Mouse (Mus musculus) MEL (cell line): ENCODE results near the gene Apobec3. TPM values are rescaled to one million over a fixed set of nuclear protein-coding genes. Genes with fewer than 3 reads are reported as not detected.

Source experiments
- DNase-seq: peaks from one replicate; pipeline ENCODE4 v3.0.0; 2011; ENCODE audit warnings: low read depth, low spot score
- H3K27ac ChIP-seq: 2 replicates; pipeline ENCODE4 v1.5.1; 2012; ENCODE audit warnings: low read depth, mild to moderate bottlenecking, control low read depth, low read length, moderate library complexity; ENCODE audit not compliant: control insufficient read depth
- H3K27me3 ChIP-seq, 2 experiments: fragments of 150-350 bp in 1 of 2; sonication (generic) in 1 of 2; 2 replicates each; pipeline ENCODE4 v1.6.1; 2012; ENCODE audit warnings: low read length in 2 of 2, mild to moderate bottlenecking in 2 of 2, improper control_type of control experiment in 1 of 2, moderate library complexity in 1 of 2; ENCODE audit not compliant: insufficient read depth in 2 of 2, control insufficient read depth in 1 of 2
- H3K36me3 ChIP-seq, 2 experiments: 2 replicates each; pipeline ENCODE4 v1.6.1; 2012 to 2014; ENCODE audit warnings: low read length in 2 of 2, improper control_type of control experiment in 1 of 2, inconsistent platforms in 1 of 2, mild to moderate bottlenecking in 1 of 2; ENCODE audit not compliant: insufficient read depth in 2 of 2, control insufficient read depth in 1 of 2
- H3K4me1 ChIP-seq, 2 experiments: fragments of 150-350 bp in 1 of 2; sonication (generic) in 1 of 2; 2 replicates each; pipeline ENCODE4 v1.6.1; 2012; ENCODE audit warnings: low read length in 2 of 2, improper control_type of control experiment in 1 of 2, mild to moderate bottlenecking in 1 of 2; ENCODE audit not compliant: insufficient read depth in 2 of 2, control insufficient read depth in 1 of 2
- H3K4me3 ChIP-seq, 2 experiments: fragments of 150-350 bp in 1 of 2; sonication (generic) in 1 of 2; 2 replicates each; pipeline ENCODE4 v1.5.1; 2012; ENCODE audit warnings: low read depth in 2 of 2, low read length in 2 of 2, mild to moderate bottlenecking in 2 of 2, moderate library complexity in 2 of 2, control low read depth in 1 of 2, improper control_type of control experiment in 1 of 2; ENCODE audit not compliant: control insufficient read depth in 1 of 2, insufficient read depth in 1 of 2
- H3K79me2 ChIP-seq: 2 replicates; pipeline ENCODE4 v1.6.1; 2012; ENCODE audit warnings: mild to moderate bottlenecking, low read length, moderate library complexity; ENCODE audit not compliant: control insufficient read depth, poor library complexity, insufficient read depth
- H3K9ac ChIP-seq: 2 replicates; pipeline ENCODE4 v1.6.1; 2012; ENCODE audit warnings: low read depth, mild to moderate bottlenecking, control low read depth, low read length, moderate library complexity; ENCODE audit not compliant: control insufficient read depth, poor library complexity, severe bottlenecking
- H3K9me3 ChIP-seq: fragments of 150-350 bp; sonication (generic); replicated peaks from 2 replicates; pipeline ENCODE4 v1.6.1; 2012; ENCODE audit warnings: mild to moderate bottlenecking, low read length, improper control_type of control experiment, moderate library complexity; ENCODE audit not compliant: insufficient read depth
- BHLHE40 ChIP-seq: IDR thresholded peaks from 2 replicates; pipeline ENCODE4 v1.6.1; 2012; ENCODE audit warnings: low read depth, mild to moderate bottlenecking, inconsistent platforms, low read length, improper control_type of control experiment, borderline replicate concordance
- CHD1 ChIP-seq: IDR thresholded peaks from 2 replicates; pipeline ENCODE4 v1.6.1; 2012; ENCODE audit warnings: low read depth, mild to moderate bottlenecking, inconsistent platforms, low read length, improper control_type of control experiment
- CHD2 ChIP-seq: IDR thresholded peaks from 2 replicates; pipeline ENCODE4 v1.6.1; 2011; ENCODE audit warnings: low read length, improper control_type of control experiment
- CTCF ChIP-seq, 3 experiments: IDR thresholded peaks in 2 of 3; conservative IDR thresholded peaks in 1 of 3; 2 replicates each; pipeline ENCODE4 v1.5.1; 2011 to 2012; ENCODE audit warnings: low read length in 3 of 3, low read depth in 2 of 3, mild to moderate bottlenecking in 2 of 3, improper control_type of control experiment in 1 of 3, inconsistent platforms in 1 of 3, mixed read lengths in 1 of 3, moderate library complexity in 1 of 3; ENCODE audit not compliant: control insufficient read depth in 1 of 3, insufficient read depth in 1 of 3, poor library complexity in 1 of 3, severe bottlenecking in 1 of 3
- E2F4 ChIP-seq: IDR thresholded peaks from 2 replicates; pipeline ENCODE4 v1.6.1; 2011; ENCODE audit warnings: low read depth, low read length, improper control_type of control experiment, borderline replicate concordance
- ELF1 ChIP-seq: IDR thresholded peaks from 2 replicates; pipeline ENCODE4 v1.6.1; 2014; ENCODE audit warnings: low read depth, mild to moderate bottlenecking, inconsistent platforms, low read length, improper control_type of control experiment, moderate library complexity
- EP300 ChIP-seq, 2 experiments: IDR thresholded peaks; 2 replicates each; pipeline ENCODE4 v1.6.1; 2011; ENCODE audit warnings: improper control_type of control experiment in 2 of 2, low read length in 2 of 2, low read depth in 1 of 2, mild to moderate bottlenecking in 1 of 2
- ETS1 ChIP-seq: IDR thresholded peaks from 2 replicates; pipeline ENCODE4 v1.6.1; 2012; ENCODE audit warnings: low read depth, mild to moderate bottlenecking, inconsistent platforms, low read length, improper control_type of control experiment, moderate library complexity
- GABPA ChIP-seq: IDR thresholded peaks from 2 replicates; pipeline ENCODE4 v1.6.1; 2012; ENCODE audit warnings: low read depth, mild to moderate bottlenecking, inconsistent platforms, low read length, improper control_type of control experiment, moderate library complexity
- HCFC1 ChIP-seq: IDR thresholded peaks from 2 replicates; pipeline ENCODE4 v1.6.1; 2012; ENCODE audit warnings: low read depth, mild to moderate bottlenecking, inconsistent platforms, low read length, improper control_type of control experiment, moderate library complexity
- JUND ChIP-seq: IDR thresholded peaks from 2 replicates; pipeline ENCODE4 v1.6.1; 2011; ENCODE audit warnings: low read depth, mild to moderate bottlenecking, improper control_type of control experiment, low read length
- KAT2A ChIP-seq: conservative IDR thresholded peaks from 2 replicates; pipeline ENCODE4 v1.6.1; 2012; ENCODE audit warnings: low read depth, low read length, improper control_type of control experiment, inconsistent platforms
- MAFK ChIP-seq: IDR thresholded peaks from 2 replicates; pipeline ENCODE4 v1.6.1; 2011; ENCODE audit warnings: low read depth, mild to moderate bottlenecking, low read length, improper control_type of control experiment, borderline replicate concordance
- MAX ChIP-seq: IDR thresholded peaks from 2 replicates; pipeline ENCODE4 v1.6.1; 2011; ENCODE audit warnings: low read length, improper control_type of control experiment
- MAZ ChIP-seq: IDR thresholded peaks from 2 replicates; pipeline ENCODE4 v1.6.1; 2012; ENCODE audit warnings: low read depth, mild to moderate bottlenecking, inconsistent platforms, low read length, improper control_type of control experiment
- MXI1 ChIP-seq: IDR thresholded peaks from 2 replicates; pipeline ENCODE4 v1.6.1; 2011; ENCODE audit warnings: mild to moderate bottlenecking, low read depth, low read length, improper control_type of control experiment
- MYB ChIP-seq: IDR thresholded peaks from 2 replicates; pipeline ENCODE4 v1.6.1; 2011; ENCODE audit warnings: mild to moderate bottlenecking, low read depth, low read length, improper control_type of control experiment
- MYC ChIP-seq: IDR thresholded peaks from 2 replicates; pipeline ENCODE4 v1.6.1; 2011; ENCODE audit warnings: low read depth, mild to moderate bottlenecking, low read length, improper control_type of control experiment, moderate library complexity
- NELFE ChIP-seq: IDR thresholded peaks from 2 replicates; pipeline ENCODE4 v1.6.1; 2011; ENCODE audit warnings: low read depth, low read length, improper control_type of control experiment
- NRF1 ChIP-seq: IDR thresholded peaks from 2 replicates; pipeline ENCODE4 v1.6.1; 2014; ENCODE audit warnings: low read depth, mild to moderate bottlenecking, inconsistent platforms, low read length, improper control_type of control experiment, moderate library complexity; ENCODE audit not compliant: poor library complexity, insufficient read depth, severe bottlenecking
- POLR2A ChIP-seq, 2 experiments: IDR thresholded peaks; 2 replicates each; pipeline ENCODE4 v1.6.1; 2011 to 2012; ENCODE audit warnings: low read length in 2 of 2, mild to moderate bottlenecking in 2 of 2, control low read depth in 1 of 2, improper control_type of control experiment in 1 of 2, low read depth in 1 of 2, moderate library complexity in 1 of 2; ENCODE audit not compliant: control insufficient read depth in 1 of 2, insufficient read depth in 1 of 2, poor library complexity in 1 of 2
- POLR2AphosphoS2 ChIP-seq: IDR thresholded peaks from 2 replicates; pipeline ENCODE4 v1.6.1; 2011; ENCODE audit warnings: low read length, improper control_type of control experiment
- POLR2AphosphoS5 ChIP-seq: IDR thresholded peaks from 2 replicates; pipeline ENCODE4 v1.6.1; 2012; ENCODE audit warnings: low read depth, borderline replicate concordance, mild to moderate bottlenecking, inconsistent platforms, low read length, moderate library complexity, mixed read lengths
- RAD21 ChIP-seq: IDR thresholded peaks from 2 replicates; pipeline ENCODE4 v1.6.1; 2011; ENCODE audit warnings: mild to moderate bottlenecking, low read depth, low read length, improper control_type of control experiment
- RCOR1 ChIP-seq: IDR thresholded peaks from 2 replicates; pipeline ENCODE4 v1.6.1; 2012; ENCODE audit warnings: low read depth, mild to moderate bottlenecking, inconsistent platforms, low read length, improper control_type of control experiment
- SIN3A ChIP-seq: IDR thresholded peaks from 2 replicates; pipeline ENCODE4 v1.6.1; 2012; ENCODE audit warnings: low read length, improper control_type of control experiment, inconsistent platforms
- SMC3 ChIP-seq: IDR thresholded peaks from 2 replicates; pipeline ENCODE4 v1.6.1; 2011; ENCODE audit warnings: low read depth, low read length, improper control_type of control experiment
- TAL1 ChIP-seq: IDR thresholded peaks from 2 replicates; pipeline ENCODE4 v1.6.1; 2012; ENCODE audit warnings: mild to moderate bottlenecking, inconsistent platforms, low read length, moderate library complexity, mixed read lengths
- TBP ChIP-seq: IDR thresholded peaks from 2 replicates; pipeline ENCODE4 v1.8.0; 2011; ENCODE audit warnings: low read depth, low read length, improper control_type of control experiment
- TCF12 ChIP-seq: IDR thresholded peaks from 2 replicates; pipeline ENCODE4 v1.6.1; 2014; ENCODE audit warnings: low read depth, mild to moderate bottlenecking, inconsistent platforms, low read length, improper control_type of control experiment, moderate library complexity
- UBTF ChIP-seq: IDR thresholded peaks from 2 replicates; pipeline ENCODE4 v1.6.1; 2012; ENCODE audit warnings: low read depth, mild to moderate bottlenecking, inconsistent platforms, low read length, improper control_type of control experiment, moderate library complexity, borderline replicate concordance; ENCODE audit not compliant: insufficient read depth
- USF1 ChIP-seq: IDR thresholded peaks from 2 replicates; pipeline ENCODE4 v1.6.1; 2014; ENCODE audit warnings: low read depth, mild to moderate bottlenecking, inconsistent platforms, low read length, improper control_type of control experiment, moderate library complexity
- USF2 ChIP-seq, 2 experiments: IDR thresholded peaks; 2 replicates each; pipeline ENCODE4 v1.6.1; 2011 to 2012; ENCODE audit warnings: improper control_type of control experiment in 2 of 2, low read length in 2 of 2, borderline replicate concordance in 1 of 2, inconsistent platforms in 1 of 2, low read depth in 1 of 2, mild to moderate bottlenecking in 1 of 2; ENCODE audit not compliant: insufficient read depth in 1 of 2
- ZC3H11A ChIP-seq: IDR thresholded peaks from 2 replicates; pipeline ENCODE4 v1.6.1; 2012; ENCODE audit warnings: low read depth, mild to moderate bottlenecking, inconsistent platforms, low read length, improper control_type of control experiment
- ZKSCAN1 ChIP-seq: IDR thresholded peaks from 2 replicates; pipeline ENCODE4 v1.6.1; 2012; ENCODE audit warnings: low read depth, mild to moderate bottlenecking, inconsistent platforms, low read length, improper control_type of control experiment, moderate library complexity
- ZMIZ1 ChIP-seq: IDR thresholded peaks from 2 replicates; pipeline ENCODE4 v1.6.1; 2012; ENCODE audit warnings: low read depth, mild to moderate bottlenecking, inconsistent platforms, low read length, improper control_type of control experiment, moderate library complexity
- ZNF384 ChIP-seq: IDR thresholded peaks from 2 replicates; pipeline ENCODE4 v1.6.1; 2012; ENCODE audit warnings: low read depth, mild to moderate bottlenecking, inconsistent platforms, low read length, improper control_type of control experiment
- polyA plus RNA-seq, 2 experiments: library from polyadenylated mRNA; stranded (reverse) in 1 of 2; unstranded in 1 of 2; fragments of >175 nt in 1 of 2; fragments of >200 nt in 1 of 2; gene quantifications; 2 replicates each; pipeline versions ENCODE4 v1.2.1 to v1.2.4; 2012; ENCODE audit warnings: low replicate concordance in 2 of 2, low read depth in 1 of 2; ENCODE audit not compliant: insufficient read length in 2 of 2, insufficient read depth in 1 of 2, missing spikeins in 1 of 2
- total RNA-seq: library from RNA; depleted of rRNA; stranded (reverse); fragments of 300-350 nt; gene quantifications from 2 replicates; pipeline ENCODE4 v1.2.3, GENCODE M21; 2012

The Apobec3 gene
- total and polyA plus RNA-seq, 3 experiments = 22.2 to 38.6 TPM; not detected in 1

- peak; percentile 91 for DNase-seq
- Histone ChIP-seq H3K79me2 (no peaks in the 10 kb centered on the region; the same call in 1 of the 2 replicates), H3K27me3 (no peaks in the 10 kb centered on the region), H3K9ac (peak overlapping the region; percentile 55), H3K9me3 (no peaks in the 10 kb centered on the region), H3K36me3 (peaks cover 0 to 2% of the 10 kb centered on the region in 2 experiments; a peak in 1 of 4 replicates), H3K4me1 (0 out of 4 replicates have a peak, but pooled peaks cover 0 to 9% of the 10 kb centered on the region in 2 experiments), H3K4me3 (peak overlapping the region; percentile 49 to 50), H3K27ac (peak overlapping the region; percentile 51)
- TF ChIP-seq UBTF = no peak
- TF ChIP-seq BHLHE40 = peak; percentile 61
- peak; percentile 36; the same call in 1 of the 2 replicates for TF ChIP-seq ELF1
- peak; percentile 82 for TF ChIP-seq MAX
- 0 out of 2 replicates have a peak, but pooled peaks have one; percentile 23 for TF ChIP-seq GABPA
- TF ChIP-seq TBP = 0 out of 2 replicates have a peak, but pooled peaks have one; percentile 35
- TF ChIP-seq TAL1 = no peak
- peak; percentile 55 for TF ChIP-seq HCFC1
- TF ChIP-seq CTCF (IDR thresholded peaks at IDR 0.05 in 2 of 3, conservative IDR thresholded peaks at IDR 0.05 in 1 of 3; ENCODE audit: control insufficient read depth in 1 of 3, insufficient read depth in 1 of 3, low read depth in 2 of 3, low read length in 3 of 3, poor library complexity in 1 of 3, severe bottlenecking in 1 of 3) = peak; percentile 82 to 97 (median 84)
- no peak for TF ChIP-seq USF2 (IDR thresholded peaks at IDR 0.05; ENCODE audit: borderline replicate concordance in 1 of 2, insufficient read depth in 1 of 2, low read depth in 1 of 2, low read length in 2 of 2)
- TF ChIP-seq CHD1 = no peak
- TF ChIP-seq MAZ = peak; percentile 79
- TF ChIP-seq POLR2AphosphoS2 = no peak
- no peak for TF ChIP-seq POLR2AphosphoS5
- TF ChIP-seq ZNF384 = peak; percentile 54
- peak; percentile 97 for TF ChIP-seq MYC
- TF ChIP-seq EP300 (IDR thresholded peaks at IDR 0.05; ENCODE audit: low read depth in 1 of 2, low read length in 2 of 2) = peak in 1 of 2 experiments; percentile 39; a peak in 1 of 4 replicates
- TF ChIP-seq NELFE = no peak
- TF ChIP-seq SMC3 = peak; percentile 85
- TF ChIP-seq MYB = no peak
- peak; percentile 77 for TF ChIP-seq SIN3A
- 0 out of 2 replicates have a peak, but pooled peaks have one; percentile 45 for TF ChIP-seq USF1
- no peak for TF ChIP-seq CHD2
- TF ChIP-seq E2F4 = peak; percentile 75; the same call in 1 of the 2 replicates
- peak; percentile 34; the same call in 1 of the 2 replicates for TF ChIP-seq JUND
- peak; percentile 46 for TF ChIP-seq RAD21
- TF ChIP-seq NRF1 = no peak
- TF ChIP-seq ZMIZ1 = no peak
- no peak for TF ChIP-seq ZKSCAN1
- no peak for TF ChIP-seq MAFK
- peak; percentile 58 for TF ChIP-seq ZC3H11A
- TF ChIP-seq ETS1 = peak; percentile 57
- no peak for TF ChIP-seq KAT2A
- TF ChIP-seq RCOR1 = no peak
- 0 out of 2 replicates have a peak, but pooled peaks have one; percentile 32 for TF ChIP-seq TCF12
- no peak for TF ChIP-seq POLR2A (IDR thresholded peaks at IDR 0.05; ENCODE audit: control insufficient read depth in 1 of 2, insufficient read depth in 1 of 2, low read depth in 1 of 2, low read length in 2 of 2, poor library complexity in 1 of 2)
- peak; percentile 79 for TF ChIP-seq MXI1
Measured at GRCm38 (mm10) chr15:79940932-79941331, 49.5 kb downstream of the Apobec3 start.
